Mouse (Mus musculus) cerebellum, adult 9-11 months (tissue): ENCODE results near the gene Syn3.
A peak's percentile ranks its signal among the peaks of the same experiment; 100 is the strongest.

Source experiments
- DNase-seq: peaks from one replicate; pipeline ENCODE4 v3.0.0; 2022

Syn3 gene

DNA sequence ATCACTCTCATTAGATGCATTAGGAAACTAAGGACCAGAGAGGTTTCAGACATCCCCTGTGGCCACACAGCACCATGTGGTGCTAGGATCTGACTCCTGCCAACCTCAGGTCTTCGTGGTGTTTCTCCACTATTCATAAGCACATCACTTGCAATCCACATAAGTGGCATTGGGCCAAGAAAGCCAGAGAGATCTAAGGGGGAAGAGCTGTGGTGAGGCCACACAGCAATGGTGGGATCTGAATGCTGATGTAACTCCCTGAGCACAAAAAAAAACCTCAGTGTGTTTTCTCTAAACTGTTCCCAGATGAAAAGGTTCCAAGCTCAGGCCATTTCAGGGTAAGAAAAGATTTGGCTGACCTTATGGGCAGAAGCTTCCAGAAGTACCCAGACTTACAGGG lies 162.2 kb downstream of the Syn3 start:
- no peak for DNase-seq

DNA sequence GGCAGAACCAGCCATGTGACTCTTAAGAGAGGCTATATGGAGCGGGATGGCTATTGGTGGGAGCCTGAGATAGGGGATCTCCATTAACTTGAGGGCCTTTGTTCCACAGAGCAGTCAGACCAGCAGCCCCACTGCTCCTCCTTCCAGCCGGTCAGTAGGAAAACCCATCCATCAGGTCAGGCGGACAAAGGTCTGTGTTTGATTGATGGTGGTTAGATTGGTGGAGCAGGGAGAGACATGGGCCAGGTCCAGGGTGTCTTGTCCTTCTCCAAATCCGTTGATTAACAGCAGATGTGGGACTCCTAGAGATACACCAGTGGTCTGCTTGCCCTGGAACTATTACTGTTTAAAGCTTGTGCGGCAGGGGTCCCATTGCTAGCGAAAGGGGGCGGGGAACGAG lies 164.1 kb downstream of the Syn3 start:
- DNase-seq, result no peak

DNA sequence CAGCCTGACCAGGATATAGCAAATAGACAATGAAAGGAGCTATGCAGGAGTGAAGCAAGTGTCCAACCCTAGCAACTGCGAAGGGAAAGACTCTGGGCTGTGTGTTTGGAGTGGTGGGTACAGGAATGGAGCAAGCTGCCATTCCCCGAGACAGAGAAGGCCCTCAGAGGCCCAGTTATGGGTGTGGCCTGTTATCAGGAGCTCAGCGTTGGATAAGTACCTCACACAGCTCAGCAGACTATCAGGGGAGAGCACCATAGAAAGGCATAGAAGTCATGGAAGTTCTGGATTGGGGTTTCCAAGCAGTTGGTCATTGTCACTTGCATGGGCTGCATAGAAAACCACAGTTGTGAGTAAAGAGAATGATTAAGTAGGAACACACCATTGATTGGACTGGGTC lies 165.8 kb downstream of the Syn3 start:
- no peak for DNase-seq

DNA sequence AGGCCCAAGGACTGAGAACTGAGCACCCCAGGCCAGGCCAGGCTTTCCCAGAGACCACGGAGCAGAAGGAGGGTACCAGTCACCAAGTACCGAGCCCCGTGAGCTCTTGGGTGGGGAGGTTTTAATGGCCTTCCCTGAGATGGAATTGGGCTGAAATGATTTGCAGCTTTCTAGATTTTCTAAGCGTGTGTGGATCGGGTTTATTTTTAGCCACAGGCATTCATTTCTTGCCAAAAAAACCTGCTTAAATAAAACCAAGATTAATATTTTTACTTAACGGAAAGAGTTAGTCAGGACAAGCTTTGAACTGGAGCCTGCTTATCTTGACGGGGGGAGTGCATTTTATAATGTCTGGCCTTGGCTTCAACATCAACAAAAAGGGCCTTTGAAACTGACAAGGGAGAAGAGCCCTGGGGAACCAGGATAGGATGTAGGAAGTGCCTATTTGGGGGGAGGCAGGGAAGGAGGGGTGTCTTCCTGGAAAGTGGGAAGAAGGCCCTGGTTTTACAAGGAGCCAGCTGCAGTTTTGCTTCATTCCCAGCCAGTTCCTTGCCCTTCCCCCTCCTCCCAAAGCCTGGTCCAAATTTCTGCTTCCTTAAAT lies 166.9 kb downstream of the Syn3 start:
- no peak for DNase-seq

DNA sequence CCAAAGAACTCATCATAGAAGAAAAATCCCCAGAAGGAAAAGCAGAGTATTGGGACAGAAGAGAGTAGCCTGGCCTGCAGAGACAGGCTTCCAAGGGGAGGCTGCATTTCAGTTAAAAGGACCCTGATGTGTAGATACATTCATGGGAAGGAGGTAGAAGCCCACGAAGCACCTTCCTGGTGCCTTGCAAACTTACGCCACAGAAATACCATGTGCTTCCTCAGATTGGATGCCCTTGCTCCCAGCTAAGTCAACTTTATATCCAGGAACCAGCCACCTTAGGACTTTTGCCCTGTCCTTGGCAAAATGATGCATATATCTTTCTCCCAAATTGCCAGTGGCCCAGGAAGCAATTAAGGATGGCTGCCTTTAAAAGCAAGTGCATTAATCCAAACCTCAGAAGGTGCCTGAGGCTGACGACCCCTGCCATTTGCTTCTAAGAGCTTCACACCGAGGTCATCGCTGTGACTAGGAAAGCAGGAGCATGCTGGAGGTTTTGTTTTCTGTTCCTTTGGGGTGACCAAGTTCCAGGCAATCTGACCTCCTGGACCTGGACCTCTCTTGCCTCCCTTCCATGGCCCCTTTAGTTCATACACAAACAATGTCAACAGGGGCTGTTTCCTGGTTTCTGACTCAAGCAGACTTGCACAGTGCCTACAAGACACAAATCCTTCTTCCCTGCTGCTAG lies 167.6 kb downstream of the Syn3 start:
- no peak for DNase-seq

DNA sequence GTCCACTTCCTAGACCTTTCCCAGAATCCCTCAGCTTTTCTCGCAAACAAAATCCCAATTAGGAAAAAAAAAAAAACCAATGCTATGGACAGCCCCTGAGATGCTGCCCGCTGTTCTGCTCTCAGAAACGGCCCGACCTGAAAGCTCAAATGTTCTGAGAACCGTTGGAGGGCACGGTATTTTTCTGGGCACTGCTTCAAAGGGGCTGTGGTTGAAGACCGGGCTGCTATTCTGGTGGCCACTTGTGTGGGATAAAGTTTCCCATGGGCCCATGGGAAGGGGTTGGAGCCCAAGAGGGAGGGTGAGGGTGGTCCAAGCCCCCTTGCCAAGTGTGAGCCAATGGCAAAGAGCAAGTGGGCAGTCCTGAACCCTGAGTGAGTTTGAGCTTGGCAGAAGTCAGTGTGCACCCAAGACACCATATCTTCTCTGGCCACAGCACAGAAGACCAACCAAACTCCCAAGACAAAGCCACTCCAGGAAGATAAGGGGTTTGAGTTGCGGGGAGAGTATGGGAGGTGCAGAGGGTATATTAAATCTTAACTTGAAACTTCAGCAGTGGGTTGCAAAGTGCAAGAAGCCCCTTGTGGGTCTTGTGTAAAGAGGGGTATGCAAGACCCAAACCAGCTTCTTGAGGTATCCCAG lies 169.3 kb downstream of the Syn3 start:
- DNase-seq, result no peak

DNA sequence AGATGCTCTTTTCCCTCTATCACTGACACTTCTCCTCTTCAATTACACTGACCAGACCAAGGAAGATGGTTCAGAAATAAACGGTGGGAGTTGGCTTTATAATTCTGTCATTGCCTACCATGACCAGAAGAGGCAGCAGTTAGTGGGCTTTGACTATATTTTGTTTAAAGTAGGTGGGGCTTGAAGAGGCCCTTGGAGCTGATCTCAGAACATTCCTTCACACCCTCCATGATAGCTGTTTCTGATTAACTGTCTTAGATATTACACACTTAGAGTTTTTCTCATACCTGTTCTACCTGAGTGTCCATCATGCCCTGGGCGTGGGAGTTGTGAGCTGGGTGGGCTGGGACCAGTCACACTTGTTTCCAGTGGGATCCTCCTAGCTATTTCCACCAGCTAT lies 170.0 kb downstream of the Syn3 start:
- no peak for DNase-seq

DNA sequence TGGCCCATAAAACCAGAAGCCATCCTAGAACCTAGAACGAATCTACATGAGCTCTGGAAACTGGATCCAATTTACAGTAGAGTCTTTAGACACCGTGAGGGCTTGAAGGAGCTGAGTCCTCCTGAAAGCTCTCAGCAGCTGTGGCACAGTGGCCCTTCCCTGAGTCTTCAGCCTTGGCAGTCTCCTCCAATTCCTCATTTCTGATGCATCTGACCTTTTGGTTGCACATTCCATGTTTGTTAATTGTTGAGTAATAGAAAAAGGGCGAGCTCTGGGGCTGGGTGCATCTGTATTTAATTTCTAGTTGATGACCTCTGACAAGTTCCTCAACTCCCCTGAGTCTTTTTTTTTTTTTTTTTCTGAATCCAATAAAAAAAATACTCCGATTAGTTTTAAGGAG lies 170.6 kb downstream of the Syn3 start:
- DNase-seq, result no peak

DNA sequence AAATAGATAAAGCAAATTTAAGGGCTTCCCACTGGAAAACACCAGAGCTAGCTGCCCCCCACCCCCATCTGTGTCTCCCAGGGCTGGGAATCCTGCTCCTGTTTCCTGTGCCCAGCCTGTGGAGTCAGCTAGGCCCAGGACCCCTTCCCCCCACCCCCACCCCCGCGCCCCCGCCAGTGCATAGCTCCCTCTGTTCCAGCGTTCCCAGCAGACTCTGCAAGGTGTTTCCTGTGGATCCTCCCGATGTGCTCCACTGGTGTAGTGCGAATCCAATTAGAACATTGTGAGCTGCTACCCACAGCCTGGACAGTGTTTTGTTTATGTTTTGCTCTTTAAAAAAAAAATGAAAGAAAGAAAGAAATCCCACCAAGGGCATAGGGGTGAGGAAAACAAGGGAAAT lies 173.4 kb downstream of the Syn3 start:
- DNase-seq, result no peak

DNA sequence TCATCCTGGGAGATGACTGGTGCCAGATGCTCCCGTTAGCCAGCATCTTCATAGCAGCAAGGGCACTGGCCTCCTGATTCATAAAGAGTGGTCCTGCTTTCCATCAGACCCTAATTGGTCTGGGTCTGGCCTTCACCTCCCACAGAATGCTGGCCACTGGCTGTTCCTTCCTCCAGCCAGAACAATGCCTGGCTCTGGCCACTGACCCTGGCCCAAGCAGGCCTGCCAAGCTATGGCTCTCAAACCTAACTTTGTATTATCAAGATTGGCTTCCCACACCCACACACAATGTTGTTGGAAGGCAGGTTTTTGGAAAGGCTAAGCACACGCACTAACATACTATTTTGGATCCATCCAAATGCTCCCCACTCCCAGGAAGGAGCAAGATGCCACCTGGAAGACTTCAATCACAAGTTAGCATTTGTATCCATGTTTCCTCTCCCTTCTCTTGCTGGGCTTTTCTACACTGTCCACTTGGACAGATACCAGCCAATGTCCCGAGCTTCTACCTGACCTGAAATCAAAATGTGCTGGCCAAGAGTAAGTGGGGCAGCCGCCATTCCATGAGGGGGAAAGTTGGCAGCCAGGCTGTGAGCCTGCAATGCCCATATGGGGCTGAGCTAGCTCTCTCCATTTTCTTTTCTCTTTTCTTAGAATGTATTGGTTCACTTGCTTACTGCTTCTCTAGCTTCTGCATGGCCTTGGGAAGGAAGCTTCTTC lies 175.3 kb downstream of the Syn3 start:
- DNase-seq, result peak; percentile 80

DNA sequence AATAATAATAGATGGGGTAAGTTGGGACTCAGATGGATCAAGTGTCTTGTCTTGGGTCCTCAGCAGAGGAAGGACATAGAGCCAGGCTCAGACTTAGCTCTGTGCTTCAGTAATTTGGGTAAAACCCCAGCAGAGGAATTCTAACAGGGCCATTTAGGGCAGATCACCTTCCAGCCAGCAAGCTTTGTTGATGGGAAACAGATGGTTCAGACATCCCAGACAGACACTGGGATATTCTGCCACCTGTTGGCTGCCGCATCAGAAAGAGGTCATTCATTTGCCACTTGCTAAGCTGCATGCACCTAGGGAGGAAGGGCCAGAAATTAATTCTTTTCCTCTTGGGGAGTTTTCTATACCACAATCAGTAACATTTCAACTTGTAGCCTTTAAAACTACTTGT lies 176.7 kb downstream of the Syn3 start:
- peak; percentile 58 for DNase-seq

DNA sequence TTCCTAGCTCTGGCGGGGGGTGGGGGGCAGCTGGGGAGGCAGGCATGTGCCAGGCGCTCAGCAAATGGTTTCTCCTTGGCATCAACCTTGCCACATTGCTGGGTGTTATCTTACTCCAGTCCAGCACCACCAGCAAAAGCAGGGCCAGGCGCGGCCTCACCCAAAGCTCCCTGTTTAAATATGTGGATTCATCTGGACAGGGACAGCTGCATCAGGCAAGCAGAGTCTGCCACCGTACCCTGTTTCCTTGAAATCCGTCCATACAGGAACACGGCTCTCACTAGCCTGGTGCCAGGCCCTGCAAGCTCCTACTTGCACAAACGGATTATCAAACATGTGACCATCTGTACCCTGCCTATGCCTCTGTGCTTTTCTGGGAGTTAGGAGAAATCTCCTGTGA lies 177.5 kb downstream of the Syn3 start:
- DNase-seq, result no peak

DNA sequence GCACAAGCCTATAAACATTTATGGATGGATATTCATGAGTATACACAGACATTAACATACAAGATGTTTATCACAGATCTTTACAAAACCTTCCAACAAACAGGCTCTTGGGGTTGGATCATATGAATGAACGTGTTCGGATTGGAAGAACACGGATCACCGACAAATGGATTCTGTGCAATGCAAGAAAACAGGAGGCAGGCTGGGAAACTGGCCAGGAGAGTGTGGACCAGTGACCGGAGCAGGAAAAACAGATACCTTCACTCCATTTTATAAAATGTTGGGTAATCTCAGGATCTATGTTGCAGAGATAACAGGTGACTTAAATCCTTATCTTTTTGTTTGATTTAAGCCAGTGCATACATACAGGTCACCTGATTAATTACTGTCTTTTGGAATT lies 178.5 kb downstream of the Syn3 start:
- DNase-seq, result no peak

DNA sequence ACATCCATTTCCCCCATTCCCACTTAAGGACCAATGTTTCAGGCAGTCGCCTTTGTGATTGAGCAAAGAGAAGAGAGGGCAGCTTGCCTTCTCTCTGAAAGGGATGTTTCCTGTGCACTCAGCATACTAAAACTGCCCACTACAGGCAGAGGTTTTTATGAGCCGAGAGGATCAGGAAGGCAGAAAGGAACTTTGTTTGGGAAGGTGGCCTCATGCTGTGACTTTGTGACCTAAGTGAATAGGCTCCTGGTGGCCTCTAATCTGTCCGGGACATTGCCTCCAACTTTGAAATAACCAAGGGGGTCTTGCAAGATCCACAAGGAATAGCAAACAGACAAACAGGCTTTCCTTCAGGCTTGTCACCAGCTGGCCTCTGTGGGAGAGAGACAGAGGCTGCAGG lies 179.2 kb downstream of the Syn3 start:
- no peak for DNase-seq

DNA sequence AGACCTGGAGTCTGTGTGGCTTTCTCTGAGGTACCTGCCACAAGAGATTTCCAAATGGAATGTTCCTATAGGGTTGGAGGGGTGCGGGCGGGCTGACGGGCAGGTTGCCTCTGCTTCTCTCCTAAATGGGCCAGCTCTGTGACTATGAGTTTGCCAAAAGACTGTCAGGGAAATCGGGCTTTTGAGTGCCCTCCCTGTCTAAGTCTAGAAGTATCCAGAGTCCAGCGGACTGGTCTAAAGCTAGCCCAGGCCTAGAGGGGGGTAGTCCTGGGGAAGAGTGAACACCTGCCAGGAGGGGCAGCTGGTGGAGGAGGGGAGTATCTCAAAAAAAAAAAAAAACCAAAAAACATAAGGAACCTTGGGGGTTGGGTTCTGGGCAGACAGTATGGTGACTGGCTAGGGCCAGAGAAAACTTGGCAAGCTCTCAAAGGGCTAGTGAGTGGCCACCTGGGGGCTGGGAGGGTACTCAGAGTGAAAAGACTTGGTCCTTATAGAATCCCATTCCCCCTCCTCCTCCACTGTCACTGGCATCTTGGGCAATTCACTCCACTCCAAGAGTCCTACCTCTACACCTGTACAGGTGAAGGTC lies 180.1 kb downstream of the Syn3 start:
- no peak for DNase-seq

DNA sequence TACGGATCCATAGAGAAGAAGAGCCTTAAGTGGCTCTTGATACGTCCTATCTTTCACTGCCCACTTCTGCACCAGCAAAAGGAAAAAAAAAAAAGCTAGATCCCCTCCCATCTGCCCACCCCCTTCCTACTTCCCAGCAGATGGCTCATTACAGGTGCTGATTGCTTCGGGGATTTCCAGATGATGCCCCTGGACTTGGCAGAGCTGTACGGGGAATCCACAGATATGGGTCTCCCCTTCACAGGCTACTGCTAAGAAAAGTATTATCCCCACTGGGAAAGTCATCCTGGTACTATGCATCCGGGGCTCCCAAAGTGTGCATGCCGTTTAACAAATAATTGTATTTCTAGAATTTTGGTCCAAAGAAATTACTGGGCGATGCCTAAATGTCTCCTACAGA lies 181.1 kb downstream of the Syn3 start:
- no peak for DNase-seq

DNA sequence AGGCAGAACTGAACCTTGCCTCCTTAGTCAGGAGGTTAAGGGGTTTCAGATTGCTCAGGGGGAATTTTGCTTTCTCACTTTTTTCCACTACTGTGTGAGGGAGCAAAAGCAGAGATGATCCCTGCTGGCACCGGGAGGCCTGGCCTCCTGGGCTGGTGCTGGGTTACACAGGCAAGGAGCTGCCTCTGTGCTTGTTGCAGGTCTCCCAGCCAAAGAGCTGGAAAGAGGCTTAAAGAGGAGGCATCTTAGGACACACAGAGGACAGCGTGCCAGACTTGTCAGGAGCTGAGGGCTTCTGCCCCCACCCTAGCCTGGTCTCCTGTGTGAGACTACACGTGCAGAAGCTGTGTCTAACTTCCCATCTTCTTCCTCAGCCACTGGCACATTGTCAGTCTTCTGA lies 183.2 kb downstream of the Syn3 start:
- DNase-seq, result no peak

DNA sequence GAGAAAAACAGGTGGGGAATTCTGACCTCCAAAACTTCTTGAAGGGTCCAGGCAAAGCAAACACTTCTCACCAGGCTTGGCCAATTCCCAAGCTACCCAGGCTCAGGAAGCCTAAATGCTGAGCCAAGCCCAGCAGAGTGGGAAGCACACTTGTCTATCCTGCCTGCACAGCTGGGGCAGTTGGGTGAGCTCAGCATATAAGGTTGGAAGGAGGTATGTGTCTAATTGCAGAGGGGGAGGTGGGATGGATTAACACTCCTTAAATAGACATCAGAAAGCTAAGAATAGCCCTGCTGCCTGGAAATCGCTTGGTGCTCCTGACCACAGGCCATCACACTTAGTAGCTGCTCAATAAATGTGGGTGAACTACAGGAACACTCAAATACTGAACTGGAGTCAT lies 185.2 kb downstream of the Syn3 start:
- DNase-seq, result no peak

DNA sequence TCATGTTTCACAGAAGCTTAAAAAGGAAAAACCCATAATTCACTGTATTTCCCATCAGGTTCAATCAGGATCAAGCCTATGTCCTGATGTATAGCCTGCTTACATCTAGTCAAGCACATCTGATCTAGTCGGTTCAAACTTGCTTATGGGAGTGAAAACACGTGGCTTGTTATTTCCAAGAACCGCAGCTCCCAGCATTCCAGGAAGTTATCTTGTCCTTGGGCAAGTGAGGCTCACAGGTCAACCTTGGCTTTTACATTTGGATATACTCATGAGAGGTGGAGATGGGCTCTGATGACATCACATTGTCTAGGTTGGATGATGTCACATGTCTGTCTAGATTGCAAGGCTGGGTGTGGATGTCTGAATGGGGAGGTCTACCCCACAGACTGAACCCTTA lies 185.7 kb downstream of the Syn3 start:
- no peak for DNase-seq

DNA sequence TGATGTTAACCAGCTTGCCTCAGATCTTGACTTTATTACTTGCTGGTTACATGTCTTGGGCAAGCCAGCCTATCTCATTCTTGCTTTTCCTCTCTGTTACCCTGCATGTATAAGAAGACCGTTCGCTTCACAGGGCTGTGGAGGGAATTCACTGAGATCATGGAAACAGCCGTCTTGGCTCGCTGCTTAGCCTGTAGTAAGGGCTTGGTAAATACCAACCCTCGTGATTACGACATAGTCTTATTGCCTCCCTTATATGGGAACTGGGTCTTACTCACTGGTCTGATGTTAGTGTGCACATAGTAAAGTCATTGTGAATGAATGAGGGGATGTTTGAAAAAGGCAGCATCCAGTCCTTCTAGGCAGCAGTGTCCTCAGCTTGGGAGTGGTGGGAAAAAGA lies 188.2 kb downstream of the Syn3 start:
- DNase-seq, result no peak

DNA sequence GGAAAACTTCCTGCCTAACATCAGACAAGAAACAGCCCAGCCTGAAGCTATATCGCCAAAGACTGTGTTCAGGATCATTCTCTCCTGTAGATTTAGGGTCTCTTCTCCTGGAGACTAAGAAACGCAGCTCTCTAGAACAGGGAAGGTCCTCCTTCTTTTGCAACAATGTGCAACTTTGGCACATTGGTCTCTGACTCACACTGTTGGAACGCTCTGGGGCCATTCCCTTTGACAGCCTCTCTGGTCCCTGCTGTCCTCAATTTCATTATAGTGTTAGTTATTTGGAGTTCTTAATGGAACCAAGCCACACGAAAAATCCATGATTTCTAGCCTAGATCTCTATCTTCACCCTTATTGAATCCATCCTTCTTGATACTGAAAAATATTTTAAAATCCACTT lies 191.5 kb downstream of the Syn3 start:
- no peak for DNase-seq

DNA sequence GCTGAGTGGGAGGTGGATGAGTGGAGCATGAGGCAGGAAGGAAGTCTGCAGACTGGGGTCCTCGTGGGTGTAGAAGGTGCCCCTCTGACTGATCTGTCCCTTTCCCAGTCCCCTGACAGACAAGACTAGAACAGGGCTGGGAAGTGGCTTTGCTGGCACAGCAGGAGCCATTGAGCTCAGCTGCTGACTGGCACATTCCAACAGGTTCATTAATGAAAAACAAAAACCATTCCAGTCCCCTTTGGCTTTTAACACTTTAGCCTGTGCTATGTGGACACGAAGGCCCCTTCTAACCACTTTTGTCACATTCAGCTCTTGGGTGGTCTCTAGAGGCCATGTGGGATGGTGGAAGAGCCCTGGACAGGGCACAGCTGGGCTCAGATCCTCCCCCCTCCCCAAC lies 194.1 kb downstream of the Syn3 start:
- DNase-seq, result no peak

DNA sequence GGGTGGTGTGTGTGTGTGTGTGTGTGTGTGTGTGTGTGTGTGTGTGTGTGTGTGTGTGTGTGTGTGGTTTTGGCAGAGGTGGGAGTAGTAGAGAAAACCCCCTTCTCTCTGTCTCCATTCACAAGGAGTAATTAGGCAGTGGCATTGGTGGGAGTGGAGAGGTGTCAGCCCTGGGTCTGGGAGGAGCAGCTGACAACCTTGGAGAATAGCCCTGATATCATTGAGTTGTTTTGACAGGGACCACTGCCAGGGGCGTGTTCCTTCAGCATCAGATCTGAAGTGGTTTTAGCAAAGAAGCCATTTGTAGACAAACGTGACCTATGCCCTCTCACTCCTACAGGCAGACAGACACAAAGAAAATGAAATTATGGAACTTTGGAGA lies 195.2 kb downstream of the Syn3 start:
- no peak for DNase-seq
